Mouse (Mus musculus) stomach, embryonic 14.5 days (tissue): ENCODE measurements around the gene Atp5d. TPM values are rescaled to one million over a fixed set of nuclear protein-coding genes. Genes with fewer than 3 reads are reported as not detected.

Experiments used
- ATAC-seq: fragments of 200-750 bp; cut with Nextera tagmentation; 2 replicates; pipeline ENCODE4 v1.8.0; 2017; ENCODE audit warnings: low read depth, moderate TSS enrichment; ENCODE audit not compliant: insufficient number of reproducible peaks, insufficient read depth, low FRiP score
- H3K27ac ChIP-seq: fragments of 300-500 bp; sonication (generic); 2 replicates; pipeline ENCODE4 v1.5.1; 2014; ENCODE audit warnings: mild to moderate bottlenecking, low read length, moderate library complexity, mixed read lengths
- H3K27me3 ChIP-seq: fragments of 300-500 bp; sonication (generic); 2 replicates; pipeline ENCODE4 v1.6.1; 2014; ENCODE audit warnings: low read length, control low read depth, mixed read lengths; ENCODE audit not compliant: control insufficient read depth, insufficient read depth
- H3K36me3 ChIP-seq: fragments of 300-500 bp; sonication (generic); 2 replicates; pipeline ENCODE4 v1.6.1; 2014; ENCODE audit warnings: mild to moderate bottlenecking, control low read depth, low read length, moderate library complexity, mixed read lengths; ENCODE audit not compliant: control insufficient read depth, insufficient read depth
- H3K4me1 ChIP-seq: fragments of 300-500 bp; sonication (generic); 2 replicates; pipeline ENCODE4 v1.6.1; 2014; ENCODE audit warnings: low read length, control low read depth, mixed read lengths; ENCODE audit not compliant: control insufficient read depth, insufficient read depth
- H3K4me2 ChIP-seq: fragments of 300-500 bp; sonication (generic); replicated peaks from 2 replicates; pipeline ENCODE4 v1.6.1; 2014; ENCODE audit warnings: low read depth, low read length, control low read depth
- H3K4me3 ChIP-seq: fragments of 300-500 bp; sonication (generic); 2 replicates; pipeline ENCODE4 v1.5.1; 2014; ENCODE audit warnings: low read depth, low read length, control low read depth
- H3K9ac ChIP-seq: fragments of 300-500 bp; sonication (generic); replicated peaks from 2 replicates; pipeline ENCODE4 v1.6.1; 2014; ENCODE audit warnings: low read depth, mild to moderate bottlenecking, control low read depth, low read length, moderate library complexity, mixed read lengths
- H3K9me3 ChIP-seq: fragments of 300-500 bp; sonication (generic); 2 replicates; pipeline ENCODE4 v1.6.1; 2016; ENCODE audit warnings: low read depth, low read length, control low read depth; ENCODE audit not compliant: control insufficient read depth
- WGBS: fragments of 180-500 bp; shearing (Covaris S2); extraction: QIAGEN DNeasy Blood & Tissue Kit; methylation state at CpG from one replicate; pipeline ENCODE4 v1.1.7; 2014; 5-methylcytosine and 5-hydroxymethylcytosine counted together
- polyA plus RNA-seq: library from polyadenylated mRNA; unstranded; fragments of >200 nt; fragmentation: Nextera tagmentation; extraction: Ambion mirVana; gene quantifications from 2 replicates; pipeline ENCODE4 v1.2.1, GENCODE M21; 2014

Gene Atp5d
- polyA plus RNA-seq, 1 experiment from 2014 or later = 531 TPM

- H3K27ac ChIP-seq = no peak overlapping the region
- H3K9me3 ChIP-seq = no peaks in the 10 kb centered on the region
- peaks cover 19% of the 10 kb centered on the region for H3K4me1 ChIP-seq
- H3K36me3 ChIP-seq = peaks cover 43% of the 10 kb centered on the region
- H3K4me3 ChIP-seq = no peak overlapping the region
- no peak for ATAC-seq
- no peak overlapping the region for H3K4me2 ChIP-seq
- 83% methylated on average over 2 of the region's 2 CpGs for WGBS
- no peaks in the 10 kb centered on the region for H3K27me3 ChIP-seq
- H3K9ac ChIP-seq = no peak overlapping the region
Observed at GRCm38 (mm10) chr10:80120146-80120545, 18.3 kb upstream of the Atp5d start.

GRCm38 (mm10) chr10:80121639-80122038 lies 16.8 kb upstream of the Atp5d start:
- Histone ChIP-seq H3K36me3 (peaks cover 55% of the 10 kb centered on the region), H3K27ac (no peak overlapping the region), H3K27me3 (no peaks in the 10 kb centered on the region), H3K4me2 (no peak overlapping the region), H3K9ac (no peak overlapping the region), H3K9me3 (no peaks in the 10 kb centered on the region), H3K4me1 (peaks cover 19% of the 10 kb centered on the region), H3K4me3 (no peak overlapping the region)
- ATAC-seq = no peak
- WGBS = 90% methylated on average over 2 of the region's 2 CpGs

GRCm38 (mm10) chr10:80123932-80124562 lies 14.4 kb upstream of the Atp5d start:
- no peak overlapping the region for H3K4me2 ChIP-seq
- H3K4me1 ChIP-seq = 0 out of 2 replicates have a peak, but pooled peaks cover 2% of the 10 kb centered on the region
- no peaks in the 10 kb centered on the region for H3K27me3 ChIP-seq
- no peak; the same call in 1 of the 2 replicates for ATAC-seq
- WGBS = 84% methylated on average over 9 of the region's 9 CpGs
- H3K27ac ChIP-seq = no peak overlapping the region
- H3K36me3 ChIP-seq = peaks cover 72% of the 10 kb centered on the region
- H3K9me3 ChIP-seq = no peaks in the 10 kb centered on the region
- no peak overlapping the region for H3K9ac ChIP-seq
- H3K4me3 ChIP-seq = no peak overlapping the region

- H3K36me3 ChIP-seq = peaks cover 85% of the 10 kb centered on the region
- H3K4me1 ChIP-seq = peaks cover 4% of the 10 kb centered on the region; the same call in 1 of the 2 replicates
- H3K9me3 ChIP-seq = no peaks in the 10 kb centered on the region
- no peak overlapping the region for H3K4me3 ChIP-seq
- H3K27me3 ChIP-seq = no peaks in the 10 kb centered on the region
- H3K9ac ChIP-seq = no peak overlapping the region
- WGBS = 91% methylated on average over 8 of the region's 8 CpGs
- ATAC-seq = no peak
- H3K27ac ChIP-seq = no peak overlapping the region
- no peak overlapping the region for H3K4me2 ChIP-seq
Observed at GRCm38 (mm10) chr10:80127920-80128319, 10.5 kb upstream of the Atp5d start.

GRCm38 (mm10) chr10:80129846-80130245 lies 8.6 kb upstream of the Atp5d start:
- H3K4me1 ChIP-seq = peaks cover 4% of the 10 kb centered on the region; the same call in 1 of the 2 replicates
- H3K4me2 ChIP-seq = no peak overlapping the region
- no peaks in the 10 kb centered on the region for H3K27me3 ChIP-seq
- no peak for ATAC-seq
- H3K27ac ChIP-seq = peak overlapping the region; percentile 27; the same call in 1 of the 2 replicates
- no peaks in the 10 kb centered on the region for H3K9me3 ChIP-seq
- WGBS = 82% methylated on average over 9 of the region's 9 CpGs
- no peak overlapping the region for H3K9ac ChIP-seq
- H3K36me3 ChIP-seq = peaks cover 70% of the 10 kb centered on the region
- H3K4me3 ChIP-seq = no peak overlapping the region

- no peak overlapping the region for H3K4me3 ChIP-seq
- H3K27ac ChIP-seq = peak overlapping the region; percentile 27; the same call in 1 of the 2 replicates
- peak; percentile 42; the same call in 1 of the 2 replicates for ATAC-seq
Observed at GRCm38 (mm10) chr10:80130403-80131031, 7.9 kb upstream of the Atp5d start.

GRCm38 (mm10) chr10:80131316-80131951 lies 7.0 kb upstream of the Atp5d start:
- no peaks in the 10 kb centered on the region for H3K27me3 ChIP-seq
- H3K27ac ChIP-seq = no peak overlapping the region
- H3K4me2 ChIP-seq = no peak overlapping the region; the same call in 1 of the 2 replicates
- no peak for ATAC-seq
- peaks cover 6% of the 10 kb centered on the region; the same call in 1 of the 2 replicates for H3K4me1 ChIP-seq
- peaks cover 57% of the 10 kb centered on the region for H3K36me3 ChIP-seq
- WGBS = 24% methylated on average over 55 of the region's 55 CpGs
- H3K9ac ChIP-seq = no peak overlapping the region
- H3K4me3 ChIP-seq = no peak overlapping the region
- no peaks in the 10 kb centered on the region for H3K9me3 ChIP-seq

More at GRCm38 (mm10) chr10:80130403-80131031, 7.9 kb upstream of the Atp5d start:
- peaks cover 4% of the 10 kb centered on the region; the same call in 1 of the 2 replicates for H3K4me1 ChIP-seq
- WGBS = 65% methylated on average over 18 of the region's 18 CpGs
- no peak overlapping the region for H3K4me2 ChIP-seq
- H3K9me3 ChIP-seq = no peaks in the 10 kb centered on the region
- no peak overlapping the region for H3K9ac ChIP-seq
- H3K36me3 ChIP-seq = peaks cover 67% of the 10 kb centered on the region
- H3K27me3 ChIP-seq = no peaks in the 10 kb centered on the region

GRCm38 (mm10) chr10:80131952-80132350 lies 6.5 kb upstream of the Atp5d start:
- ATAC-seq = no peak
- H3K27ac ChIP-seq = no peak overlapping the region
- H3K4me2 ChIP-seq = no peak overlapping the region

More at GRCm38 (mm10) chr10:80131952-80132350, 6.5 kb upstream of the Atp5d start:
- Histone ChIP-seq H3K4me3 (no peak overlapping the region), H3K9ac (no peak overlapping the region), H3K36me3 (peaks cover 53% of the 10 kb centered on the region), H3K9me3 (no peaks in the 10 kb centered on the region), H3K27me3 (0 out of 2 replicates have a peak, but pooled peaks cover 3% of the 10 kb centered on the region), H3K4me1 (peaks cover 6% of the 10 kb centered on the region; the same call in 1 of the 2 replicates)
- WGBS = 52% methylated on average over 27 of the region's 27 CpGs
